Mouse (Mus musculus) heart, adult 2 months (tissue): Measurements from ENCODE around the gene Rpl39l. TPM values are rescaled to one million over a fixed set of nuclear protein-coding genes. Genes with fewer than 3 reads are reported as not detected.
"Not testable (repeated sequence)": the region's sequence is repeated elsewhere in the genome, so short reads cannot be mapped to it uniquely, and the experiment has no call there.

ENCODE experiments used
- DNase-seq, 2 experiments: peaks; one replicate each; pipeline ENCODE4 v3.0.0; 2021
- H3K27ac ChIP-seq: fragments of 200-600 bp; 2 replicates; pipeline ENCODE4 v1.8.1; 2022
- H3K27me3 ChIP-seq: fragments of 200-500 bp; 2 replicates; pipeline ENCODE4 v1.6.1; 2012; ENCODE audit warnings: mild to moderate bottlenecking, low read length, inconsistent platforms, mixed read lengths; ENCODE audit not compliant: control insufficient read depth, insufficient read depth
- H3K36me3 ChIP-seq: fragments of 200-500 bp; 2 replicates; pipeline ENCODE4 v1.6.1; 2012; ENCODE audit warnings: low read length, inconsistent platforms; ENCODE audit not compliant: control insufficient read depth, insufficient read depth
- H3K4me1 ChIP-seq: fragments of 200-500 bp; 2 replicates; pipeline ENCODE4 v1.6.1; 2011; ENCODE audit warnings: low read length; ENCODE audit not compliant: control insufficient read depth, insufficient read depth
- H3K4me3 ChIP-seq: fragments of 200-600 bp; 2 replicates; pipeline ENCODE4 v1.8.1; 2022
- H3K79me2 ChIP-seq: fragments of 200-500 bp; replicated peaks from 2 replicates; pipeline ENCODE4 v1.6.1; 2012; ENCODE audit warnings: mild to moderate bottlenecking, inconsistent platforms, low read length, moderate library complexity, mixed read lengths; ENCODE audit not compliant: control insufficient read depth, insufficient read depth
- H3K9ac ChIP-seq: fragments of 200-500 bp; 2 replicates; pipeline ENCODE4 v1.6.1; 2012; ENCODE audit warnings: low read depth, mild to moderate bottlenecking, control low read depth, inconsistent platforms, low read length, mixed read lengths
- CTCF ChIP-seq: fragments of 200-600 bp; IDR thresholded peaks from 2 replicates; pipeline ENCODE4 v1.8.1; 2022; ENCODE audit warnings: antibody characterized with exemption, mild to moderate bottlenecking, moderate library complexity
- EP300 ChIP-seq: fragments of 200-500 bp; IDR thresholded peaks from 2 replicates; pipeline ENCODE4 v1.6.1; 2011; ENCODE audit warnings: low read depth, low read length, control low read depth; ENCODE audit not compliant: insufficient read depth
- POLR2A ChIP-seq: fragments of 200-500 bp; IDR thresholded peaks from 2 replicates; pipeline ENCODE4 v1.6.1; 2011; ENCODE audit warnings: mild to moderate bottlenecking, low read depth, low read length, control low read depth; ENCODE audit not compliant: insufficient read depth
- WGBS: fragments of 180-500 bp; shearing (Covaris S2); methylation state at CpG from one replicate; pipeline ENCODE4 v1.1.7; 2018; 5-methylcytosine and 5-hydroxymethylcytosine counted together
- intact Hi-C: fragments of 180-260 bp; cut with DNase I; formaldehyde crosslinking; loops from one replicate; pipeline ENCODE4 v1.15.1; 2025
- polyA plus RNA-seq: library from polyadenylated mRNA; depleted of rRNA; stranded (reverse); fragments of >200 nt; gene quantifications from 2 replicates; pipeline ENCODE4 v1.2.3, GENCODE M21; 2012; rRNA removed
- total RNA-seq, 2 experiments: library from RNA; stranded (reverse); gene quantifications; 2 replicates each; pipeline ENCODE4 v1.2.3; 2021

Rpl39l gene
- total and polyA plus RNA-seq, 3 experiments = 0.47 TPM; not detected in 2

DNA sequence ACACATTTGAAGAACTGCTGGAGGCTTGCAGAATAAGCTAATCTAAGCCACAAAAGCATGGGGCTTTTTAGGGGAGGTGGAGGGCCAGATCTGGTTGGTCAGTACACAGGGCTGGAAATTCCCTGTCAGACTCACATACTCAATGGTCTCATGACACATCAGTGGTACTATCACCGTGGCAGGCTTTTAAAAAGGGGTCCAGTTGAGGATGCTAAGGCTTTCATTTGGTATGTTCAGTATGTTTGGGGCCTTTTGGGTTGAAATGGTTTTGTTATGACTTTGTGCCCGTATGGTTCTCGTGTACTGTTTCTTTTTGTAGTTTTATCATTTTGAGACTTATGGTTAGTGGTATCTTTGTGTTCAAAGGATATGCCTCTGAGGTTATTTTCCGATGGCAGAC, 1.2 kb downstream of the Rpl39l start:
- 81% methylated on average over 4 of the region's 4 CpGs for WGBS
- Histone ChIP-seq H3K27me3 (no peaks in the 10 kb centered on the region), H3K79me2 (no peaks in the 10 kb centered on the region), H3K4me1 (no peaks in the 10 kb centered on the region), H3K36me3 (no peaks in the 10 kb centered on the region), H3K9ac (no peak overlapping the region), H3K27ac (no peak overlapping the region), H3K4me3 (no peak overlapping the region)
- intact Hi-C loops = no loop called here
- no peak for DNase-seq
- no peak for TF ChIP-seq POLR2A
- TF ChIP-seq EP300 = no peak
- no peak for TF ChIP-seq CTCF

DNA sequence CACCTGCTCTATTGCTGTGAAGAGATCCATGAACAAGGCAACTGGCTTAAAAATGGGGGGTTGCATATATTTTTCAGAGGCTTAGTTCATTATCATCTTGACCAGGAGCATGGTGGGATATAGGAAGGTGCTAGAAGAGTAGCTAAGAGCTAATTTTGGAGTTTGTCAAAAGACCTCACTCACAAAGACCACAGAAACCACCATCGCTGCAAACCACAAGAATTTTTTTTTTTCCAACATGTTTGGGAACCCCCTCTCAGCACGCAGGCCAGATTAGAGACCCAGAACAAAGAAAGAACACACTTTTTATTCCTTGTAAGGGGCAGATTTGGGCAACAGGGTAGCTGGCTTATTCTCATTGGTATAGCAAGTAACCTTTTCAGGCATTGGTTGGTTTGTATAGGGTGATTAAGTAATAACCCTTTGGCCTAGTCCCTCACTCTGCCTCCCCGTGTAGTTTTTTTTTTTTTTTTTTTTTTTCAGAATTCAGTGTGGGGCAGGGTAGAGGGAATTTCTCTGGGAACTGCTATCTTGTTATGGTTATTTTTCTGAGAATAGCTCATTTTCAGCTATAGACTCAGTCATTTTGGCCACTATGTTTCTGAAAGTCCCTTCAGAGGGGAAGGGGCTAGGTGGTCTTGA, 2.3 kb downstream of the Rpl39l start:
- no peaks in the 10 kb centered on the region for H3K79me2 ChIP-seq
- H3K4me1 ChIP-seq = no peaks in the 10 kb centered on the region
- no peak overlapping the region for H3K27ac ChIP-seq
- H3K36me3 ChIP-seq = no peaks in the 10 kb centered on the region
- no peaks in the 10 kb centered on the region for H3K27me3 ChIP-seq
- H3K4me3 ChIP-seq = no peak overlapping the region
- TF ChIP-seq EP300 (no peak), POLR2A (no peak)
- no peak for DNase-seq
- no peak overlapping the region for H3K9ac ChIP-seq
- intact Hi-C loops = no loop called here
- WGBS = 80% methylated on average over 3 of the region's 3 CpGs

DNA sequence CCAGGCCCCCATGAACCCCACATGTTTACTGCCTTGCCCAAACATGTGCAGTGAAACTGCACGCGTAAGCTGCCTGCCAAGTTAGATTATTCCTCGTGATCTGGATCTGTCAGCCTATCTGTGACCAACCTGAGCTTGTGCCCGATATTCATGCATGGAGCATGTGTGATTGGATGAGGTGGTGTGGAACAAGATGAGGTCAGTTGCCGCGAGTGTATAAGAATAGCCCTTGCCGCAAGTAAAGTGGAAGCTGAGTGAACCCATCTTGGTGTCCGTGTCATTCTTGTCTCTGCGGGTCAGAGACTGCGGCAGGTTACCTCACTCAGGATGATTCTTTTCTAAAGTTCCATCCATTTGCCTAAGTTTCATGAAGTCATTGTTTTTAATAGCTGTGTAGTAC, 17.4 kb downstream of the Rpl39l start:
- H3K36me3 ChIP-seq, H3K4me1 ChIP-seq, intact Hi-C loops, DNase-seq, H3K9ac ChIP-seq, H3K27me3 ChIP-seq, H3K79me2 ChIP-seq, H3K4me3 ChIP-seq, H3K27ac ChIP-seq: not testable (repeated sequence)
- WGBS = 94% methylated on average over 10 of the region's 10 CpGs

DNA sequence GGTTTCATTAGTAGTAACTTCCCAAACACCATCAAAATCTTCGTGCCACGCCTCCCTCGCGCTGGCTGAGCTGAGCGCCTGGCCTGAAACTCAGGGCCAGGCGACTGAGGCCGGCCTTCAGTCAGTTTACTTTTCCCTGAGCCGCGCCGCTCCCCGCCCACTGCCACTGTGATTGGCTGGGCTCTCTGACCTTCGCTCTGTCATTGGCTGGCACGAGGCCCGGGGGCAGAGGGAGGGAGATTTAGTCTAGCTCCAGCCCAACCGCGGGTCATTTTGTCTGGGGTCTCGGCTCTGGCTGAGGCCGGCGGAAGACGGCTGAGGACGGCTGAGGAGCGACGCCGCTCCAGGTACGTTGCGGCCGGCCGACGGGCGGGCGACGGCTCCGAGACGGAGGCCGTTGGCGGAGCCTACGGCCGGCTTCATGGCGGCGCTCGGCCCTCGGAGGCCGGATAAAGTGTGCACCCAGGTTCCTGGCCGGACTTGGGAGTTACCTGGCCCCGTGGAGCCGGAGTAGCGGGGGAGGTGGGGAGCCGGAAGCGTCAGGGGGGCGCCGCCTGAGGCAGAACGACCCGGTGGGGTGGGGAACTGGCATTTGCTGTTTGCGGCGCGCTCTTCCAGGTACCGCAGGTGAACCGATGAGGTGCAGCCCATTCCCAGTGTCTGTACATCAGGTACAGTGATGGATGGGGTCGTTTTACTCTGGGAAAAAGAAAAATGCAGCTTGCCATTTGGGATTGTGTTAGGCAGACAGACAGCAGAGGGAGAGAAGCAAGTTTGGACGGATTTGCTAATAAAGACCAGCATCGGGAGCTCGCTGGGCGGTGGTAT, 22.9 kb downstream of the Rpl39l start, which contains the start of gene Atf7ip2:
TSS of gene Atf7ip2 (plus strand) at position 34 of the 828 bp plus-strand sequence.
- Histone ChIP-seq H3K9ac (no peak within 1 kb of the TSS; the same call in 1 of the 2 replicates), H3K4me1 (no peaks in the 10 kb centered on the region), H3K36me3 (no peaks in the 10 kb centered on the region), H3K4me3 (peak within 1 kb of the TSS; percentile 41), H3K27ac (no peak within 1 kb of the TSS), H3K27me3 (peaks cover 1% of the 10 kb centered on the region; the same call in 1 of the 2 replicates), H3K79me2 (no peaks in the 10 kb centered on the region)
- TF ChIP-seq CTCF (no peak), EP300 (no peak), POLR2A (no peak)
- peak; percentile 87 to 89 for DNase-seq
- intact Hi-C loops = no loop called here
- 2% methylated on average over 62 of the region's 63 CpGs for WGBS

DNA sequence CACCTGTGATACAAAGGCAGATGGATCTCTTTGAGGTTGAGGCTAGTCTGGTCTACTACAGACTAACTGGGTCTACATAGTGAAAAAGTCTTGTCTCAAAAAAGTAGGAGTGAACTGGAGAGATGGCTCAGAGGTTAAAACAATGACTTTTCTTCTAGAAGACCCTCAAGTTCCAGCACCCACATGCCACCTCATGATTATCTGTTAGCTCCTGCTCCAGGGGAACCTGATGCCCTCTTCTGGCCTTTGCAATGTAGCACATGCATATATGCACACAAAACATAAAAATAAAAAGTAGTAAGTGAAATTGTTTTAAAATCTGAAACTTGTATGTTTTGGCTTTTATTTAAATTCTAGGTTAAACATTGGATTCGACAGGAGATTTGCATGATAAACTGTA, 38.8 kb downstream of the Rpl39l start:
- no peaks in the 10 kb centered on the region for H3K27me3 ChIP-seq
- no peak for DNase-seq
- intact Hi-C loops = no loop called here

DNA sequence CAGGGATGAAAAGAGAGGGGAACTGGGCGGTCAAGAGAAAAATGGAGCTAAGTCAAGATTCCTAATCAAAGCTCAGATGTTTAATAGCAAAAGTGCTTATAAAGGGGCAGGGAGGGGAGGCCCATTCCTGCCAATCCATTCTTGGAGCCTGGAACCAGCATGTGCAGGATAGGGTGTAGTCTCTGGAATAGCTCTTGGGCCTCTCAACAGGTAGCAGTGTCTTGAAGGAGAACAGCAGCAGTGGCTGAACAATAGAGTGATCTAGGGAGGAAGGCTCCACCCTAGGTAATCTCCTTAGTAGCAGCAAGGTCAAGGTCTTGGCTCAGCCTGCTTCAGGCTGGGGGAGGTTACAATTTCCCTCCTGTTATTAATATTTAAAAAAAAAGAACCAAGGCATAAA, 46.3 kb downstream of the Rpl39l start:
- H3K4me1 ChIP-seq, intact Hi-C loops: not testable (repeated sequence)
- WGBS = 79% methylated on average over 1 of the region's 1 CpGs

More for the DNA sequence above, 38.8 kb downstream of the Rpl39l start:
- Histone ChIP-seq H3K36me3 (no peaks in the 10 kb centered on the region), H3K4me1 (no peaks in the 10 kb centered on the region), H3K9ac (no peak overlapping the region), H3K27ac (no peak overlapping the region), H3K79me2 (no peaks in the 10 kb centered on the region), H3K4me3 (no peak overlapping the region)
- TF ChIP-seq CTCF (peak; percentile 18; the same call in 1 of the 2 replicates), EP300 (no peak)
- 63% methylated on average over 1 of the region's 1 CpGs for WGBS

DNA sequence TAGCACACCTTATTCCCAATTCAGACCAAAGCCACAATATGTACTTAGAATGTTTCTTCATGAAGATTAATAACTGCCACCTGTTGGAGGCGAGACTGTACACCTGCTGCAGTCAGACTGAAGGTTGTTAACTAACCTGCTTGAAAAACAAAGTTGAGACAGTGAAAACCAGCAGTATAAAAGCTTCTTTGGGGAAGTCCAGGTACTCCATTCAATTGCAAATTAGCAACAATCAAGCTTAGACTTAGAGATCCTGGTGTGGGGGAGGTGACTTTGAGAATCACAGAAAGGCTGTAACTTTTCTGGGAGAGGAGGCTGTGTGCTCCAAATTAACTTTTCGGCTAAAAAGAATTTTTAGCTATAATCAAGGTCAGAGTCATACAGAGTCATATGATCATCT, 47.0 kb downstream of the Rpl39l start:
- intact Hi-C loops, H3K4me3 ChIP-seq, H3K79me2 ChIP-seq, H3K9ac ChIP-seq, H3K36me3 ChIP-seq, H3K27ac ChIP-seq, H3K4me1 ChIP-seq, DNase-seq, H3K27me3 ChIP-seq: not testable (repeated sequence)
- WGBS = 68% methylated on average over 2 of the region's 2 CpGs

More for the DNA sequence above, 46.3 kb downstream of the Rpl39l start:
- DNase-seq, H3K9ac ChIP-seq, H3K27me3 ChIP-seq, H3K4me3 ChIP-seq, H3K36me3 ChIP-seq, H3K27ac ChIP-seq, H3K79me2 ChIP-seq: not testable (repeated sequence)

Other genes starting within 250 kb of the Rpl39l start
- gene Grin2a, start 174.7 kb upstream of the Rpl39l start, total RNA-seq = under 1 TPM; 0.07 to 0.10 TPM
- gene Grin2a, start 174.7 kb upstream of the Rpl39l start, polyA plus RNA-seq = 0.02 and 0.03 TPM in 2 replicates
- gene Atf7ip2, start 22.5 kb downstream of the Rpl39l start, total RNA-seq = not detected
- not detected in 2 replicates for gene Atf7ip2, start 22.5 kb downstream of the Rpl39l start, polyA plus RNA-seq
- gene Emp2, start 143.7 kb downstream of the Rpl39l start, total RNA-seq = 10 to 100 TPM; 33.6 to 34.1 TPM
- gene Emp2, start 143.7 kb downstream of the Rpl39l start, polyA plus RNA-seq = 49.9 and 75.4 TPM in 2 replicates
- not detected for gene Tekt5, start 225.3 kb downstream of the Rpl39l start, total RNA-seq
- gene Tekt5, start 225.3 kb downstream of the Rpl39l start, polyA plus RNA-seq = 0.12 and 0.18 TPM in 2 replicates
- gene Nubp1, start 241.7 kb downstream of the Rpl39l start, total RNA-seq = 1 to 10 TPM; 7.4 to 7.9 TPM
- gene Nubp1, start 241.7 kb downstream of the Rpl39l start, polyA plus RNA-seq = 11.5 and 14.7 TPM in 2 replicates